Mouse (Mus musculus) left cerebral cortex, postnatal 25 days (tissue): Measurements from ENCODE around the gene Atp8a1. TPM values are rescaled to one million over a fixed set of nuclear protein-coding genes. Genes with fewer than 3 reads are reported as not detected.

Experiments used
- DNase-seq, 2 experiments: peaks; one replicate each; pipeline ENCODE4 v3.0.0; 2022; ENCODE audit warnings: low spot score in 2 of 2, mixed read lengths in 1 of 2
- intact Hi-C: fragments of 180-260 bp; cut with DNase I; formaldehyde crosslinking; loops from one replicate; pipeline ENCODE4 v1.15.1; 2025
- total RNA-seq, 2 experiments: library from RNA; stranded (reverse); gene quantifications; 2 replicates each; pipeline ENCODE4 v1.2.3; 2021

The Atp8a1 gene
- total RNA-seq, 2 experiments from 2014 or later = 161 to 177 TPM

DNA sequence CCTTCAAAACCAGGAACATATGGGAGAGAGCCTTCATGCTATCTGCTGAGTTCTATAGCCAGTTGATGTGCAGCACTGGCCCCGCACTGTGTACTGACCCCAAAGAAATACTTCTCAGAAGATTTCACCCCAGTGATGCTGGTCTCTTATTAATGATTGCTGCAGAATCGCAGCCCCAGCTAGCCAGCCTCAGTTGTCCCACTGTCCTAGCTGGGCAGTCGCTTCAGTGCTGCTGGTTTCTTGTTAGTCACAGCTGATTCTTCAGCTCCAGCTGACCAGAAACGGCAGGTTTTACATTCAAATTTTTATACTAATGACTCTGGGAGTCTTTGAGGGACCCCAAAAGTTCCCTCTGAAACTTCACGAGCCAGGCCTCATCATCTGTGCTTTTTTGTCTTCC, 197.2 kb downstream of the Atp8a1 start:
- intact Hi-C loops = no loop called here
- DNase-seq = no peak

DNA sequence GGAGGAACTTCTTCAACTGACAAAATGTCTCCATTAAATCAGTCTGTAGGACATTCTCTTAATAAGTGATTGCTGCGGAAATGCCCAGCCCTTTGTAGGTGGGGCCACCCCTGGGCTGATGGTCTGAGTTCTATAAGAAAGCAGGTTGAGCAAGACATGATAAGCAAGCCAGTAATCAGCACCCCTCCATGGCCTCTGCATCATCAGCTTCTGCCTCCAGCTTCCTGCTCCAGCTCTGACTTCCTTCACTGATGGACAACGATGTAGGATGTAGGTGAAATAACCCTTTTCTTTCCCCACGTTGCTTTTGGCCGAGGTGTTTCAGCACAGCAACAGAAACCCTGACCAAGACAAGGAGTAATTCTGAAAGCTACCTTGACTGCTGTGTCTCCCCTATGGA, 198.1 kb downstream of the Atp8a1 start:
- intact Hi-C loops = no loop called here

DNA sequence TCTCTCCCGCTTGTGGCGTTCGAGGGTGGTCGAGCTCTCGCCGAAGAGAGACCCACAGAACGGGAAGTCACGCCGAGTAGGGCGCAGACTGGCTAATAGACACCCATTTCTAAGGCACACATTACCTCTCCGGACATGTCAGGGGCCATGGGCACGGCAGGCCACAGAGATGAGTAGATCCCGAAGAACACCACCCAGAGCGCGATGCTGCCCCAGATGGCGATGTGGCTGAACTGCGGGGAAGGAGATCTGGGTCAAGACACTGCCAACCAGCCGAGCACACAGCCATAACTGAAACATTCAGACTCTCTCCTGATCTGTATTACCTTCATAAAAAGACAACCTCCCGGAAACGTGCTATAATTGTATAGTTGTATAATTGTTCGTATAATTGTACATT, 199.7 kb downstream of the Atp8a1 start:
- intact Hi-C loops = no loop called here

More for the DNA sequence above, 198.1 kb downstream of the Atp8a1 start:
- no peak for DNase-seq

DNA sequence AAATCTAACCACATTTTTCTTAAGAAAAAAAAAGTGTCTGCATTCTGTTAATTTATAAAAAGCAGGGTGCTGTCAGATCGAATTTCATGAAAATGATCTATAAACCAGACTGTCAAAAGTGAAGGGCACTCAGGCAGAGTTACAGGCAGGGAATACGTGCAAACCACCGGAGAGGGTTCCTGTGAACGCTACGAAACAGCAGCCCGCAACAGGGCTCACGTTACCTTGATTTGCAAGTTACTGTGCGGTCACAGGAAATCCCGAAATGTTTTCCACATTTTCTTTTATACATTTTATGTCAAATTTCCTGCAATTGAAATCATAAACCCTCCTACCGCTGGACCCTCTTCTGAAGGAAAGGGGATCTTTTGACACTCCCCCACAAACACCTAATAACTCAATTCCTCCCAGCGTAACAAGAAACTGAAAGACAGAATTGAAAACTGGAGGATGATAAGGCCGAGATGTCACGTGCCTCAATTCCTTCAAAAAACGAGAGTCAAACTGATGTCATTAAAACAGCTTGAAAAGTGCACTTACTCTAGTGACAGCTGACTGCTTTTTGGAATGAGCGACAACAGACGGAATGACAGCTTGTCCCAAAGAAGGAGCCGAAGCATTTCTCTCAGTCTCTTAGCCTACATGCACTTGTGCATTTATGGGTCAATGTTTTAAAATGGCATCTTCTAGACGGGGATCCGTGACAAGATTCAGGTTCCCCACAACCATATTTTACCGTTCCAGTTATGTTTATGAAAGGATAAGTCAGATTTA, 200.3 kb downstream of the Atp8a1 start:
- DNase-seq = no peak
- intact Hi-C loops = no loop called here

More for the DNA sequence above, 199.7 kb downstream of the Atp8a1 start:
- peak in 1 of 2 experiments; percentile 28 for DNase-seq

DNA sequence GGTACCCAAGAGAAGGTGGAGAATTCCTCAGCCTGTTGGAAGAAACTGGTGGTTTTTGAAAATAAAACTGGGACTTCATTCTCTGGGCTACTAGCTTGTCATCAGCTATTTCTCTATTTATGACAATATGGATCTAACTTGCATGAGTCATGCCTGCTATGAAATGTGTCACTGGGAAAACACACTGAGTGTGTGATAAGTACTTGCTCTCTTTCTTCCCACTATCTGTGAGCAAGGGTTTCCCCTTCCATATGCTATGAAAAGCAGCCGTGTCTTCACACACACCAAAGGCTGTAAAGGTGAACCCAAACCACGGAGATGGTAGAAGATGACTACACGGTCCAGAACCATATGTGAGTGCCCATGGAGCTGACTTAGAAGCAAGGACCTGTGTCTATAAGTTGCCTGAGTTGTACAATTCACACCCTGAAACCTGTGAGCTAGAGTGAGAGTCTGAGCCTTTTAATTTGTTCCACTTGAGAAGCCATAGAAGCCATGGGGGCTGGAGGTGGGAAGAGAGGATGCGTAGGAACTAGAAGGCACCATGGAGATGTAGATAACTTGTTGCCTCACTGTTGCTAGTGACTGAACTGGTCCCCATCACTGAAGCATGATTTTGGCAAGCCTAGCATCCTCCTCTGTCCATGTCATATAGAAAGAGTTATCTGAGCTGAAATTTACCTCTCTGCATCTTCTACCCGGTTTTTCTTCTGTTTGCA, 203.5 kb downstream of the Atp8a1 start:
- DNase-seq = peak; percentile 27 to 70
- intact Hi-C loops = loop anchor here (5.0 kb wide), 1 partner anchor 54 kb away; no protein-coding TSS in a partner anchor

DNA sequence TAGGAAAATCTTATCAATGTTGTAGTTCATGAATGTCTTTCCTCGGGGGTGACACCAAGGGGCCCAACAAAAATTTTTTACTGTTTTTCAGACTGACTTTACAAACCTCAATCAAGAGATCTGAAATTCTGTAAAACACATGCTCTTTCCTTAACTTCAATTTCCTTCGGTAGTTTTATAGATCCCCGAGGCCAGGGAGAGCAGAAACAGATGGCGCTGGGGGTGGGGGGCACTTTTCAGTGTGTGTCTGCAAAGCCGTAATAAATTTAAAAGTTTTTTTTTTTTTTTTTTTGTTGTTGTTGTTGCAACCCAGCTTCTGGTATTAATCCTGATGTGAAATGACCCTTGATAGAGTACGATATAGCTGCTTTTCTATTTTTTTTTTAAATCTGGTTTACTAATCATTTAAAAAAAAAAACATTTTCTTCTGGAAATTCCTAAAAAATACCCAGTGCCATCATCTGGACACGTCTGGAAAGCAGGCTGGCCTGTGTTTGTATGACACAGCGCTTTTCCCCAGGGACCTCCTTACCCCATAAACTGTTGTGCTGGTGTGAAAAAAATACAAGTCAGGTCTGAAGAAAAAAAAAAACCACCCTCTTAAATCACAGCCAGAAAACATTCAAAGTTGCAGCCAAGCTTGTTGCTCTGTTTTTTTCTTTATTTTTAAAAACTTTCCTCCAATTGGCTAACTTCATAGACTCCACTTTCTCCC, 205.7 kb downstream of the Atp8a1 start:
- DNase-seq = no peak
- intact Hi-C loops = loop anchor here (5.0 kb wide), 1 partner anchor 56 kb away; no protein-coding TSS in a partner anchor

DNA sequence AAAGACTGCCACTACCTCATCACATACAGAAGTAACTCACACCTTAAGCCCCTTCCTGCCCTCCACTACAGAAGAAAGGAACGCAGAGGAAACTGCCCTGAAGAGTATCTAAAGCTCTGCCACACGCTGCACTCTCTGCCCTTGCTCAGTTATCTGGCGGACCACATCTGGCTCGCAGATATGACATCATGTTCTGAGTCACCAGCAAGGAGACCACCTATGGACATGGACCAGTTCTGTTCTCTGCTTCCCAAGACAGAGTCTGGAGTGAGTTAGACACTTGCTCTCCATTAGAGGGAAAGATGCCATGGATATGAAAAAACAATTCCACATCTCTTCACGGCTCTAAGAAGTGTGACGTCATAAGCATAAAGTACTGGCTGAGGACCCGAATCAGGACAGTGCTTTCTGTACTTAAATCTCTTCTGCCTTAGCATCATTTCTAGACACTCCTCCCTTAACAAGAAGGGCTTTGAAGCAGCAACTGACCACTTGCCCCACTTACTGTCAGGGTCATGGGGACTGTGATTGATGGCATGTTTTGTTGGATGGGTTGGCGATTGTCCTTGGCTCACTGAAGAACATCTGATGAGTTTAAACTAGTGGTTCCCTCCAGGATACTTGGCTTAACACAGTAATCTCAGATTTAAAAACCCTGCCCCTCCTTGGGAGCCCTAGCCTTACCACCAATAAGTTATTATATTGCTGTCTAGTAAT, 206.5 kb downstream of the Atp8a1 start:
- DNase-seq = no peak
- intact Hi-C loops = loop anchor here (5.0 kb wide), 1 partner anchor 57 kb away; no protein-coding TSS in a partner anchor

DNA sequence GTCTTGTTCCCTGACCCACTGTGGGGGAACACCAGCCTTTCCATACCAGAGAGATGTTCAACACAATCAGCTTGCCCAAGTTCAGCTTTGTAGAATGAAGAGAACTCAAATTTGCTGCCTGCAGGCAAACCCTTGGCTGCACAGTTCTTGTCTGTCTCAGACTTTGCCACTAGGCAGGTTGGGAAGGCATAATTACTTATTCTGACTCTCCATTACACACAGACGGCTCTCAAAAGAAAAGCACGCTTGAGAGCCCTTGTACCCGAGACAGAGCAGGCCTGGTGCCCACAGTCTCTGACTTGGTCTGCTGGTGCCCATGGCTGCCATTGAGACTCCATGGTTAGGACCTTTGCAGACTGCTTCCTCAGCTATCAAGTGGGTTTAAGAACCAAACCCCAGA, 212.9 kb downstream of the Atp8a1 start:
- intact Hi-C loops = no loop called here
- DNase-seq = no peak

DNA sequence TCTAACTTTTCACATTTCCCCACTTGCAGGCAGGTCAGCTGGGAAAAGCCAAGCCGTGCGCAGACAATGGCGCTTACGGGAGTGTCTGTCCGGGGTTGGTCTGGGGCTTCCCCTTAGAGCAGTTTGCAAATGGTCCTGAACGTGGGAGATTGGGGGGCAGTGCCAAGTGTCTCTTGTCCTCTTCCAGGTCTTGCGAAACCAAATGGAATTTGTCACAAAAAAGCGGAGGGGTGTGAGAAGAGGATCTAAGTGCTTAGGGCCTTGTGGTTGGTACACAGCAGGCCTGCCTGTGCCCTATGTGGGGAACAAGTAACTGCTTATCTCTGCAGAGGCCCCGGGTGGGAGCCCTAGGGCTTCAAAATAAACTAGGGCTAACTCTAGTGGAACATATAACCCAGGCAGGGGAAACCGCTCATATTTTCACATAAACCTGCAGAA, 213.4 kb downstream of the Atp8a1 start:
- no peak for DNase-seq
- intact Hi-C loops = no loop called here

DNA sequence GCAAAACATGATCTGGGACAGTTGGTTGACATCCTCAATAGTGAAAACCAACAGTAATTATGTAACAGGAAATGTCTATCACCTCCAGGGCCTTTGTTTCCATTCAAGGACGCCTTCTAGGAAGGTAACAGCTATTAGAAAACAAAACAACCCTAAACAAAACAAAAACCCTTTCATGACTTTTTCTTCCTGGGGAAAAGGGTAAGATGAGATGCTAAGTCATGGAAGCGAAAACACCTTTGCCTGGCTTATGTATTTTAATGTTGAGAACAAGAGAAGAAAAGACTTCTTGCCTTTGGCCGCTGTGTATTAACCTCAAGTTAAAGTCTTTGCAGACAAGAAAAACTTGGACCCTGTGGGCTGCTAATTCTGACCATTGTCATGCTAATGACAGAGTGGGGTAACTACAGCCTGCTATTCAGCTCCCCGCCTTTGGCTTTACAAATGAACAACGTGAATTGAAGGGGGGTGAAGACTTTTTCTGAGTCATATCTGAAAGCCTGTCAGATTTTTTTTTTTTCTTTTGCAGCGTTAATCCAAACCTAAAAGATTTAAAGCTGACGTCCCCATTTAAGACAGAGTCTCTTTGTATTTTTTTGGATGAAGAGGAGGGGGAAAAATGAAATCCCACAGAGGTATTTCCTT, 214.0 kb downstream of the Atp8a1 start:
- intact Hi-C loops = no loop called here
- no peak for DNase-seq

DNA sequence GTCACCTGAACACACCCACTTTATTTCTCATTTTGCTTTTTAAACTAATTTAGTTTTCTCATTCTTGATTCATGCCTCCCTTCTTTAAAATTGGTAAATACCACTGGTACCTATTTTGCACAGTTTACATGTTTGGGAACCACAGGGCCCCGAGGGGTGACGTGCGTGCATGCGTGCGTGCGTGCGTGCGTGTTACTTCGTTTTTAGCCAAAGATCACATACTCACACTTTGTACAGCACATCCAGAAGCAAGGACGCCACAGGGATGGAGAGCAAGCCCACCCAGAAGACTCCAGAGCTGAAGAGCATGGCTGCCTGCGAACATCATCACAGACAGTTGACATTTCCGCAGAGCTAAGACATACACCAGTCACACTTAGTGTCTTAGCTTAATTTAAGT, 216.0 kb downstream of the Atp8a1 start:
- intact Hi-C loops = no loop called here
- DNase-seq = no peak

DNA sequence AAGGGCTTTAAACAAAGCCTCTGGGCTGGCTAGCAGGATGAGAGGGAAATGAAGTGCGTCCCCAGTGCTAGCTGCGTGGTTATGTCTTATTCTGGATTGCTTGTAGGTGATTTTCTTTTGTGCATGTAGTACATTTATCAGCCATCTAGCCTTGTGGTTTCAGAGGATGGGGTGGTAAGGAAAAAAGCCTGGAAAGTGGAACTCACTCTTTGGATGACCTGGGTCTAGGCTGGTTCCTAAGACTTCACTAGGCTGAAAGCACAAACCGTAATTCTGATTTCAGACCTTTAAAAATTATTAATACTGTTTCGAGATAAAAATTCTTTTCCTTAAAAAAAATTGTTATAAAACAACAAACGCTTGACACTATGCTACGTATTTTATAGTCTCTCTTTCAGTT, 217.4 kb downstream of the Atp8a1 start:
- DNase-seq = no peak
- intact Hi-C loops = no loop called here

DNA sequence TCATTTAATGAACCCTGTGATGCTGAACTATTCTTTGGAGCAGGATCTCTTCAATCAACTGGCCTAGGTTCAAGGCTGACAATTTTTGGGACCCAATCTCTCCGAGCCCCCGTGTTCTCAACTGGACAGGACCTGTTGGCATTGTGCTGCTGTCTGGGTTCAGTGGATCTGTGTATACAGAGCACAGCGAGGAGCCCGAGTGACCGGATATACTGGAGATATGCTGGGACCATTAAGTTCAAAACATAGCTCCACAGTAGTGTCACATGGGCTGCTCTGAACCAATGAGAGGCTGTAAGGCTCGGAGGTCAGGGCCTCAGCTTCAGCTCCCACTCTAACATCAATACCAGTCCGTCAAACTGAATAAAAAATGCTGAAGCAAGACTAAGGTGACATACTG, 217.8 kb downstream of the Atp8a1 start:
- intact Hi-C loops = no loop called here
- no peak for DNase-seq

DNA sequence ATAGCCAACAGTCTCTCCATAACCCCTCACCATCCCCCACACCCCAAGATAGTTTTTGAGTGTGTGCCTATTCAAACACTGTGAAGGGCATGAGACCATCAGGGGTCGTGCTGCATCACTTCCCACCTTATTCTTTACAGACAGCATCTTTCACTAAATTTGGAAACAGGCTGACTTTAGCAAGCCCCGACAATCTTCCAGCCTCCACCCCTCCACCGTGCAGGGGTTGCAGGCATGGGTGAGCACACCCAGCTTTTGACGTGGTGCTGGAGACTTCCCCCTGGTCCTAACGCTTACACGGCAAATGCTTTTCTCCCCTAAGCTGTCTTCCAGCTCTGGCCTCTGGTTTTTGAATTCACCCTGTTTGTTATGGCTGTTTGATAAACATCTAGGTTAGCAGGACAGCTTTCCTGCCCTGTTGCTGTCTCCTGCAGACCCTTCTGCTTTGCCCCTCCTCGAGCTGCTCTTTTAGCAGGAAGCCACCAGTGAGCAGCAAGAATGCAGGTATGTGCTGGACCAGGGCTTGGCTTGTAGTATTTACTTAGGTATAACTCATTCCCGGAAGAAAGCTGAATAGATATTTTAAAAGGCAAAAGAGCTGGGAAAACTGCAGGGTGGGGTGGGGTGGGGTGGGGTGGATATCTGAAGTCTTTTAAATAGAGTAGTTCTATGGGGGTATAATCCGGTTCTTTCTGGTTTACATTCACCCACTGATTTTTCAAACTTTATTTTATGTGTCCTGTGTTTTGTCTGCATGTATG, 218.9 kb downstream of the Atp8a1 start:
- intact Hi-C loops = no loop called here
- no peak for DNase-seq

DNA sequence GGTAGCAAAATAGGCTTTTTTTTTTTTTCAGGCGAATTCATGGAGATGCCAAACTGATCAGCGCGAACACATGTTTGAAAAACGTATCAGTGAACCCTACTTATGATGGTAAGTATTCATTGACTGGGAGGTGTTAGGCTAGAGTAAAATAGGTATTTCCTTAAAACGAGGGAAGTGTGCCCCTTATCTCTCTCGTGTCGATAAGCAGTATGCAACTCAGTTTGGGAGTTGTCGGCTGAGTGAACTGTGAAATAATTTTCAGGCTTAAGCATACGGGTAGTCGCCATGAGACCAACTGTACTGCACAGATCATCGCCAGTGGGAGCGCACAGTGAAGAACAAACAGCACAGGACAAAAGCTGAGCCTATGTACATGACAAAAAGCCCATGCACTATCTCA, 226.0 kb downstream of the Atp8a1 start:
- intact Hi-C loops = no loop called here
- no peak for DNase-seq

DNA sequence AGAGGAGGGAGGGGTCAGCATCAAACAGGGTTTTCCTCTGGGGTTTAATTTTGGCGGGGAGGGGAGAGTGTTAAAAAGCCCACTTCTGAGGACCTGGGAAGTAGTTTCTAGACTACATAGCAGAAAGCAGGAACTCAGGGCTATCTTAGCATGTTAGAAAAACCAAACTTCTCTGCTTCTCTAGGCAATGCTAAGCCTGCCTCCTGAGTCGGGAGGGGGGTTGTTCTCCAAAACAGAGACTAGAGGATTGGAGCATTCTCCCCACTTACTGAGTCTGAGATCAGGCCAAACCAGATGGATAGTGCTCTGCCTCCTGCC, 237.8 kb downstream of the Atp8a1 start:
- intact Hi-C loops = loop anchor here (5.0 kb wide), 2 partner anchors 77 to 512 kb away; partner anchors contain the start of gene Phox2b
- DNase-seq = no peak

DNA sequence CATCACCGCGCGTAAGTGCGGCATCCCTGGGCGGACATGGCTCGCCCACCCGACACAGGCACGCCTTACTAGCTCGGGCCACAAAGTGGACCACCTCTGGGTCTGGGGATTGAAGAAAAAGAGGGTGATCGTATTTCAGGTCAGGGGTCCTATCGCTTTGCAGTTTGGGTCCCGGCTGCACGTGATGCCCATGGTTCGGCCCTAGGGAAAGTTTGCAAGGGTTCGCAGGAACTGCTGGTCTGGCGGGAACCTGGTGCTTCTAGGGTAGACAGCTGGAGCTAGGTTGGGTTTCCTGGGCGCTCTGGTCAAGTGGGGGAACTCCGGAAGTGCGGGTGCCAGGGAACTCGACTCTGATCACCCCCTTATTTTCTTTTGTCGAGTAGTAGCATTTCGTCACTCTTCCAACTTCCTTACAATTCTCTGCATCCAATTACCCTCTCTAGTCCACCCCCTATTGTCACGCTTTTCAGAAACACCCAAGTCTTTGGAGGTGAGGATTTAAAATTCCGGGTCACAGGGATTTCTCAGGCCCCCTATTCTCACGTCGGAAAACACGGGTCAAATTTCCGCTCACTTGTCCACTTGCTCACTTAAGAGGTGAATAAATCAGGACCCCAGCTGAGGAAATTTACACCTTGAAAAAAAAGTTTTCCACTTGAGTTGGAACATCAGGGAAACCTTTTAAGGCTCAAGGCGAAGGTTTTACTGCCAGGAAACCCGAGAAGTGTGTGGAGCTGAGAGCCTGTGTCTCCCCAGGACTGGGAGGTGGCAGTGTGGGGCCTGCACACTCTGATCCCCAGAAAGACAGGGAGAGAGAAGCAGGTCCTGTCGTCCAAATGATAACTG, 238.3 kb downstream of the Atp8a1 start:
- intact Hi-C loops = loop anchor here (5.0 kb wide), 2 partner anchors 77 to 512 kb away; partner anchors contain the start of gene Phox2b
- no peak for DNase-seq
